Mouse (Mus musculus): ENCODE data around the gene Stat5b.

The Stat5b gene

DNA sequence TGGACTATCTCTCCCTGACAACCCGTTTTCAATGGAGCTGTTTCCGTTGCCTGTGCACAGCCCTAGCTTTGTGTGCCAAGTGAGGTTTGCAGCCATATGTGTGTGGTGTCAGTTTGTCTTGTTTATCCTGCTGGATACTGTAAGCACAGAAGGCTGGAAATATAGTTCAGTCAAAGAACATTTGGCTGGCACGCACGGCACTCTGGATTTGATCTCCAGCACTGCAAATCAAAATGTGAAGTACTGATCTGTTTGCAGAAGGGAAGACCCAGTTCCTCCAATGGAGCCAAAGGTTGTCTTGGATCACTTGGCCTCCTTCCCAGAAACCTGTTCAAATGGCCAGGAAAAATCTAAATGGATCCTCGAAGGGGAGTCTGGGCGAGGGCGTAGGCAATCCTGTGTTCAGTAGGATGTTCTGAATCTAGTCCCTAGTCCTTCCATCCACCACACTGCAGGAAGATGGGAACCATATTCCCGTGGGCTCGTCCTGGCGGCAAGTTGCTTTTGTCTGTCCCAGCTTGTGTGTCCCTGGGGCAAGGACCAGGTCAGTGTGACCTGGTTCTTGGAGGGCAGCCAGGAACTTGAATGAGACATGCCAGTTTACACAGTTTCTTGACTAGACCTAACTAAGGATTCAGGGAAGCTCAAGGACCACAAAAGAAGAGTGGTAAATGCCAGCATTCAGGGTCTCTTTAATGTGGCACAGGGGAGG is 19.9 kb upstream of the Stat5b start:
- no peak for DNase-seq (ENCODE audit: extremely low spot score)

GRCm38 (mm10) chr11:100865618-100866017 is 15.1 kb upstream of the Stat5b start:
- no peak for DNase-seq (ENCODE audit: extremely low spot score)

- DNase-seq (ENCODE audit: extremely low spot score), result no peak
Observed at GRCm38 (mm10) chr11:100863141-100863540, 12.6 kb upstream of the Stat5b start.

DNA sequence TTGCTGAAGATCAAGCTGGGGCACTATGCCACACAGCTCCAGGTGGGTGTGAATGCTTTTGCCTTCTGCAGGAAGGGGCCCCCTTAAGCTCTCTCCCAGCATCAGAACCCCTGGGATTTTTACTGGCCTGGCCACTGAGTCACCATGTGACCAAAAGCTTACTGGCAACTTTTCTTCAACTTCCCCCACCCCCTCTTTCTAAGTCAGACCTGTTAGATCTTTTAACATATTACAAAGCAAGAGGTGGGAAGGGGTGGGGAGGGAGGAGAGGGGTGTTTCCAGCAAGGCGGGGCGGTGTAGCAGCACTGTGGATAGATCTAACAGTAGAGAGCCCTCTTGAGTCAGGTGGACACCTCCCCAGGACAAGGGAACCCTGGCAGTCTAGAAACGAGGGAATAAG is 11.3 kb upstream of the Stat5b start:
- DNase-seq (ENCODE audit: extremely low spot score), result no peak

DNA sequence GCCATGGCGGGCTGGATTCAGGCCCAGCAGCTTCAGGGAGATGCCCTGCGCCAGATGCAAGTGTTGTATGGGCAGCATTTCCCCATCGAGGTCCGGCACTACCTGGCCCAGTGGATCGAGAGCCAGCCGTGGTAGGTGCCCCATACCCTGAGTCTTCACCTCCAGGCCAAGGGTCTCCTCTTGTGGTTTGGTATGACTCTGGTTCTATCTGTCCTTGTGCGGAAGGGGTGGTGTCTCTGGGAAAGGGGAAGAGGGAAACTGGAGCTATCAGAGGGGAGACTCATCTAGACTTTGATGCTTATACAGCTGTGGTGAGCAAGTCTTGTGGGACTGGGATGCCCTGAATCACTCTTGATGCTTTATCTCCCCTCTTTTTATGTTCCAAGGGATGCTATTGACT is 10.8 kb upstream of the Stat5b start:
- no peak for DNase-seq (ENCODE audit: extremely low spot score)

- peak; percentile 66 for DNase-seq (ENCODE audit: extremely low spot score)
Observed at GRCm38 (mm10) chr11:100860198-100861048, 9.9 kb upstream of the Stat5b start.

DNA sequence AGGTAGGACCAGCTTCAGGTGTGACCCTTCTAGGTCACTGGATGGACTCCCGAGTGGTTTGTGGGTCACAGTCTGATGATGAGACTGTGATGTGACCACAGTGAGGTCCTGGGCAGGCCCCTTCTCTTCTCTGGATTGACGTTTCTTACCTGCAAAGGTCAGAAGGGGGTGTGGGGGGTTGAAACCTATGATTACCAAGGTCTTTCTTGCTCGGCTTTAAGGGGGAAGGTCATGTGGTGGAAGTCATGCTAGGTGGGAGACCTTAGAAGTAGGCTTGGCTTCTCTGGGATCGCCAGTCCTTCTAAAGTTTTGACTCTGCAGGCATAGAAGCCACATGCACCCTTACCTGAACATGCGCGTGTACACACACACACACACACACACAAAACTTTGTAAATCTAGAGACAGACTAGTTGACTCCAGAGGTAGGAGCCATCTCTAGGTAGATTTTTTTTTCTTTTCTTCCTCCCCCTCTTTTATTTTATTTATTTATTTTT is 9.1 kb upstream of the Stat5b start:
- DNase-seq (ENCODE audit: extremely low spot score), result no peak

DNA sequence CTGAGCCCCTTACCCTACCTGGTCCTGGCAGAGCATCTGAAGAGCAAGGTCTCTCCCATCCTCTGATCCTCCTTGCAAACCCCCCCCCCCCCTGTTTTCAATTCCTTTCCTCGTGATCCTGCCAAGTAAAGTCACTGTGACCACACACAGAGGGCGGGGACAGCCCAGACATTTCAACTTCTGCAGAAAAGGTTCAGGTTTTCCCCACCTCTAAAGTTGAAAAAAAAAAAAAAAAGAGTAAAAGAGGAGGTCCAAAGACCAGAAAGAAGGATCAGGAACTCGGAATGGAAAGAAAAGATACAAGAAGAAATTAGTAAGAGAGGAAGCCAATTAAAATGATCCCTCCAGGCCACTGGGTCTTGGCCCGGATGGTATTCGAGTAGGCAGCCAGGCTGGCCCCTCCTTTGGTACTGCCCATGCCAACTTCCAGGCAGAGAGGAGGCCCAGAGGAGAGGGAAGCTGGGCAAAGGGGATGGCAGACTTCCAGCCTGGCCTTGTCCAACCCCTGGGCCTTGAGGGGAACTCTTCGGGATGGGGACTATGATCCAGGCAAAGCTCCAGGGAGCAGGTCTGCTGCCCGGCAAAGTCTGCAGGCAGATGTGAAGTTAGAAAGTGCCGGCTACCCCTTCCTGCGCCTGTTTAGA is 8.5 kb upstream of the Stat5b start, which contains the start of gene Stat5a:
Gene Stat5a, plus strand, starts transcription at position 417 of the 644 bp plus-strand sequence.
- no peak for DNase-seq (ENCODE audit: extremely low spot score)

GRCm38 (mm10) chr11:100857960-100858359 is 7.4 kb upstream of the Stat5b start:
- no peak for DNase-seq (ENCODE audit: extremely low spot score)

GRCm38 (mm10) chr11:100855178-100855577 is 4.7 kb upstream of the Stat5b start:
- DNase-seq (ENCODE audit: extremely low spot score), result no peak

DNA sequence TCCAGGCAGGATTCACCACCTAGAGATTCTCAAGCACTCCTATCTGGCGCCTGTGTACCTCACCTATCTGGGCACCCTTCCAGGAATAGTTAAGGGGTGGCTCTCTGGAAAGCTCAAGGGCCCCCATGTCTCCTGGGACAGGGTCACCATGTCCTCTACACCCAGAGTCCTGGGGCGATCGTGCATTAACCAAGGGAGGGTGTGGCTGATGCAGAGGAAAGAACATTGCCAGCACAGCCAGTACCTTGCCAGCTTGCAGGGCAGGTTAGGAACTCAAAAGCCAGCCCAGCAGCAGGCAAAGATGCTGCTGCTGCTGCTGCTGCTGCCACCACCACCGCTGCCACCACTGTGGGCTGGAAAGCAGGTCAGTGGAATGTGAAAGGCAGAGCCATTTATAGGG is 3.7 kb upstream of the Stat5b start:
- no peak for DNase-seq (ENCODE audit: extremely low spot score)

- DNase-seq (ENCODE audit: extremely low spot score), result no peak
Observed at GRCm38 (mm10) chr11:100853018-100853417, 2.5 kb upstream of the Stat5b start.

DNA sequence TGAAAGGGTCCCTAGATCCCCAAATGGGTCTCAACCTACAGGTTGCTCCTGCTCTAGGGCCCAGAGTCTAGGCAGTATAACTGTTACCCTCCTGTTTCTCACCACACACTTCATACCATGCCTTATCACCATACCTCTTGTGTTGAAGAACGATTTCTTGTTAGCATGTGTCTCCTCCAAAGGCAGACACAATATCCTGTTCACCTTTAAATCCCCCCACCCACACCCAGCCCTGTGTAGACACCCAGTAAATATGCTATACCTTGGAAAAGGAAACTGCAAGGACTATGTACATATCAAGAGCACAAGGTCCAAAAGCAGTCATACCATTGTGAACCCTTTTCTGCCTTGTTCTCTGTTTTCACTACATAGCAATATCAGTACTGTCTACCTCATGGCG is 1.6 kb upstream of the Stat5b start:
- DNase-seq (ENCODE audit: extremely low spot score), result no peak

GRCm38 (mm10) chr11:100850778-100851528 is 429 bp upstream of the Stat5b start:
- DNase-seq (ENCODE audit: extremely low spot score), result peak; percentile 72

DNA sequence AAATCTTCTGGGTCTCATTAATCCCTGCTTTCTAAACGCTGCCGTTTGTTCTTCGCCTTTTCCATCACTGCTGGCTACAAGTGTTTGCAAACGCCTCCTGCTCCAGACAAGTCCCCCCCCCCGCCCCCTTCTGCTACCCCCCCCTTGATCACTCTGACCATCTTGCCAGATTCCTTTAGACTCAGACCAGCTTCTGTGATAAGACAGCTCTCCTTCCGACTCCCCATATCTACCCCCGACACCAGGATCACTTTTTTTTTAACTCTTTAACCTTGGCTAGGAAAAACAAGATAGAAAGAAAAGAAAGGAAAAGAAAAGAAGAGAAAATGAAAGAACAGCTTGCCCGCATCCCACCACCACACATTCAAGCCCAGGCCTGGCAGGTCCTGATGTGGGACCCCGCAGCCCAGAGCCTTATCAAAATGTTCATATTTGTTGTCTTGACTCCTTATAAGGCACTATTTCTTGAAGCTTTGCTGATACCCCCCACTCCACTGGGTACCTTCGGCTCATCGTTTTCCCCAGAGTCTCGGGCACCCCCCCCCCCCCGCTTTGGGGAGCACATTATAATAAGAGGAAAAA is 977 bp downstream of the Stat5b start:
- DNase-seq (ENCODE audit: extremely low spot score), result no peak

DNA sequence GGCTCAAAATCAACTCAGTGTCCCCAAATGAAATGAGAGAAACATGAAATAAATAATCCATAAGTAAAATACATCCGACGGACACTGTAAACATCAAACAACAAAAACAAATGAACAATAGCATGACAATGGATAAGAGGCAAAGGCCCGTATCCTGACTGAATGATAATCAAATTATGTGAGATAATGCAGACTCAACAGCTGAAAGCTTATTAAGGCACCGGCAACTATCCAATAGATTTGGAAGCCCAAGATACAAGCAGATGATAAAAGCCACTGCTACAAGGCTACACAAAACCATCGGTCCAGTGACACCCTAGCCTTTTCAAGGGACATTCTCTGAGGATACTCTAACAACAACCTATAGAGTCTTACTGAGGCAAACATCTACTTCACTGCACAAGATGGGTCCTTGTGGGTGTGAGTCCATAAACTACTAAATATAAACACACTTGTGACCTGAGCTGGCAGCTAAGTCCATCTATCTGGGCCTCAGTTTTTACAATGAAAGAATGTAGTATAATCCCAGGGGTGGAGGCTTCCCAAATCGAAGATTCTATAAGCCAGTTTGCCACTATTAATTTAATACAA is 1.6 kb downstream of the Stat5b start:
- DNase-seq (ENCODE audit: extremely low spot score), result no peak

DNA sequence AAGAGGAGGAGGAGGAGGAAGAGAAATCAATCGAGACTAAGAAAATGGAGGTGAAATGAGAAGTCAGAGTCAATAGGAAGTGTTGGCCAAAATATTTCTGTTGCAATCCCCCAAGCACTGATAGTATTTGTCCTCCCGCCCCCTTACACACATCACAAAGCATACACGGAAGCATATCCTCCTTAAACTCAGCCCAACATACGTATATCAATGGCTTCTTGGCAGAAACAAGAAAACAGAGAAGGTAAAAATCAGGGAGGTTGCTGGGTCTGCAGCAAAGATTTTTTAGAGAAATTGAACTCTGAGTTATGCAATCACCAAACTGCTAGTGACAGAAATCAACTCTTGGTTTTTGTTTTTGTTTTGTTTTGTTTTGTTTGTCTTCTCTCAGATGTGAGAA is 2.4 kb downstream of the Stat5b start:
- DNase-seq (ENCODE audit: extremely low spot score), result no peak

- no peak for DNase-seq (ENCODE audit: extremely low spot score)
Observed at GRCm38 (mm10) chr11:100847572-100847971, 3.0 kb downstream of the Stat5b start.

GRCm38 (mm10) chr11:100845793-100846192 is 4.7 kb downstream of the Stat5b start:
- DNase-seq (ENCODE audit: extremely low spot score), result no peak

DNA sequence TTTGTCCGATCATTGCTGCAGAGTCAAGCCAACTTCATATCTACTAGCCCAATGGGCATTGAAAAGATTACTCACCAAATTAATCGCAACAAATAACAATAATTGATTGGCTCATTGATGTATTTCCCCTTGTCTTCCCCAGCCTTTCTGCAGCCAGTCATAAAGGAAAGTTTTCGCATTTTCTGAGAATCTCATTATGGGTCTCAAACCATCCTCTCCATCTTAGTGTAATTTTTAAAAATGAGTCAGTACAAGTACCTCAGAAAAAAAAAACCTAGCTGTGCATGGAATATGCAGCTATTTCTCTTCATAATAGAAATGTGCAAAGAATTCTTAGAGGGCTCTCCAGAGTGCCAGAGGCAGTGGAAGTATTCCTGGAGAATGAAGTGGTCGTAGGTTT is 6.4 kb downstream of the Stat5b start:
- DNase-seq (ENCODE audit: extremely low spot score), result no peak

Measured in embryo, embryonic 9.5 days (tissue).